Mouse (Mus musculus) embryonic fibroblast, embryonic 13.5 days (primary cell): ENCODE measurements around the gene Cyp2u1.

Source experiments
- CTCF ChIP-seq: IDR thresholded peaks from 2 replicates; pipeline ENCODE4 v1.5.1; 2011; ENCODE audit warnings: mild to moderate bottlenecking, control low read depth, low read length, moderate library complexity, borderline replicate concordance; ENCODE audit not compliant: insufficient read depth
- POLR2A ChIP-seq: IDR thresholded peaks from 2 replicates; pipeline ENCODE4 v1.6.1; 2011; ENCODE audit warnings: low read depth, mild to moderate bottlenecking, control low read depth, low read length, moderate library complexity

DNA sequence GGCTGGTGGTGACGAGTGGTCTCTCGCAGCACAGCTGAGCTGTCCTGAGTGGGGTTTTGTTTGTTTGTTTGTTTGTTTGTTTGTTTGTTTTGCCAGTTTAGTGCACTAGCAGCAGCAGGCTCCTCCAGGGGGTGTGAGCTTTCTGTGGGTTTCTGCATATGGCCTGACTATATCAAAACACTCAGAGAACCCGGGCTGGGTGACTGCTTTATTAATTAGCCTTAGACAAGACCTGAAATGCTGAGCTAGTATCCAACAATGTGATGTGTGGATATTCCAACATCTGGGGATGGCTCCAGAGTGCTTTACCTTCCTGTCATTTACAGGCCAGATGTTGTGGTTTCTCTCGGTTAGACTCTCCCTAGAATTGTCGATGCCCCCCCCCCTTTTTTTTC, 290 bp upstream of the Cyp2u1 start:
- TF ChIP-seq CTCF (no peak), POLR2A (no peak; the same call in 1 of the 2 replicates)
